Mouse (Mus musculus) bone marrow, adult 2 months (tissue): ENCODE measurements around the gene Mast4.

Source experiments
- CTCF ChIP-seq: fragments of 200-500 bp; IDR thresholded peaks from 2 replicates; pipeline ENCODE4 v1.5.1; 2011; ENCODE audit warnings: low read length, control low read depth; ENCODE audit not compliant: control insufficient read depth, insufficient read depth
- POLR2A ChIP-seq: fragments of 200-500 bp; IDR thresholded peaks from 2 replicates; pipeline ENCODE4 v1.6.1; 2011; ENCODE audit warnings: low read depth, mild to moderate bottlenecking, control low read depth, low read length, borderline replicate concordance; ENCODE audit not compliant: control insufficient read depth

- TF ChIP-seq CTCF (no peak), POLR2A (no peak)
Observed at GRCm38 (mm10) chr13:103294424-103294823, 39.9 kb downstream of the Mast4 start.
